Mouse (Mus musculus) thymus, adult 2 months (tissue): Measurements from ENCODE around the gene Dcaf17.

Experiments
- CTCF ChIP-seq: fragments of 200-500 bp; IDR thresholded peaks from 2 replicates; pipeline ENCODE4 v1.5.1; 2012; ENCODE audit warnings: mild to moderate bottlenecking, control low read depth, low read length, moderate library complexity, borderline replicate concordance; ENCODE audit not compliant: control insufficient read depth, poor library complexity, insufficient read depth; ENCODE audit errors: extremely low read depth
- POLR2A ChIP-seq: fragments of 200-500 bp; IDR thresholded peaks from 2 replicates; pipeline ENCODE4 v1.6.1; 2012; ENCODE audit warnings: mild to moderate bottlenecking, low read length, control low read depth, moderate library complexity; ENCODE audit not compliant: control insufficient read depth, poor library complexity, insufficient read depth; ENCODE audit errors: extremely low read depth

- TF ChIP-seq CTCF = no peak
- TF ChIP-seq POLR2A = no peak
Observed at GRCm38 (mm10) chr2:71037447-71037846, 17.7 kb upstream of the Dcaf17 start.
